Mouse (Mus musculus): ENCODE measurements around the gene Gprc5c. TPM values are rescaled to one million over a fixed set of nuclear protein-coding genes. Genes with fewer than 3 reads are reported as not detected.

The Gprc5c gene
- polyA plus RNA-seq, 1 experiment, result 48.8 TPM

GRCm38 (mm10) chr11:114874226-114875145 lies 23.5 kb downstream of the Gprc5c start:
- H3K9me3 ChIP-seq (replicated peaks; ENCODE audit: control insufficient read depth, insufficient read depth, low read length, poor library complexity, severe bottlenecking), result no peaks in the 10 kb centered on the region
- no peak for TF ChIP-seq EP300 (IDR thresholded peaks at IDR 0.05; ENCODE audit: insufficient read depth, low read depth, low read length)
- TF ChIP-seq CTCF (IDR thresholded peaks at IDR 0.05; ENCODE audit: low read depth, low read length), result no peak
- no peak for TF ChIP-seq POLR2A (IDR thresholded peaks at IDR 0.05; ENCODE audit: insufficient read depth, low read length)
- no peak overlapping the region for H3K4me3 ChIP-seq (ENCODE audit: low read depth, low read length)
- H3K4me1 ChIP-seq (ENCODE audit: control insufficient read depth, insufficient read depth, low read length), result peaks cover 25% of the 10 kb centered on the region
- H3K36me3 ChIP-seq (ENCODE audit: control insufficient read depth, insufficient read depth, low read length, poor library complexity, severe bottlenecking), result no peaks in the 10 kb centered on the region
- no peaks in the 10 kb centered on the region for H3K27me3 ChIP-seq (ENCODE audit: control insufficient read depth, insufficient read depth, low read length, poor library complexity, severe bottlenecking)
- 0 out of 2 replicates have a peak overlapping the region, but pooled peaks have one; percentile 89 for H3K27ac ChIP-seq (ENCODE audit: insufficient read depth, low read length)
- no peak overlapping the region for H3K9ac ChIP-seq (ENCODE audit: low read depth, poor library complexity, severe bottlenecking)

- Histone ChIP-seq H3K27me3 (ENCODE audit: control insufficient read depth, insufficient read depth, low read length, poor library complexity, severe bottlenecking) (no peaks in the 10 kb centered on the region), H3K4me1 (ENCODE audit: control insufficient read depth, insufficient read depth, low read length) (peaks cover 25% of the 10 kb centered on the region), H3K27ac (ENCODE audit: insufficient read depth, low read length) (no peak overlapping the region; the same call in 1 of the 2 replicates), H3K9ac (ENCODE audit: low read depth, poor library complexity, severe bottlenecking) (no peak overlapping the region), H3K4me3 (ENCODE audit: low read depth, low read length) (no peak overlapping the region), H3K9me3 (replicated peaks; ENCODE audit: control insufficient read depth, insufficient read depth, low read length, poor library complexity, severe bottlenecking) (no peaks in the 10 kb centered on the region), H3K36me3 (ENCODE audit: control insufficient read depth, insufficient read depth, low read length, poor library complexity, severe bottlenecking) (no peaks in the 10 kb centered on the region)
- no peak for TF ChIP-seq POLR2A (IDR thresholded peaks at IDR 0.05; ENCODE audit: insufficient read depth, low read length)
- peak; percentile 88 for TF ChIP-seq EP300 (IDR thresholded peaks at IDR 0.05; ENCODE audit: insufficient read depth, low read depth, low read length)
- TF ChIP-seq CTCF (IDR thresholded peaks at IDR 0.05; ENCODE audit: low read depth, low read length), result no peak
Observed at GRCm38 (mm10) chr11:114875301-114875801, 24.4 kb downstream of the Gprc5c start.

- H3K27ac ChIP-seq (ENCODE audit: insufficient read depth, low read length), result no peak overlapping the region
- no peak overlapping the region for H3K4me3 ChIP-seq (ENCODE audit: low read depth, low read length)
- H3K9ac ChIP-seq (ENCODE audit: low read depth, poor library complexity, severe bottlenecking), result no peak overlapping the region
- H3K27me3 ChIP-seq (ENCODE audit: control insufficient read depth, insufficient read depth, low read length, poor library complexity, severe bottlenecking), result no peaks in the 10 kb centered on the region
- TF ChIP-seq EP300 (IDR thresholded peaks at IDR 0.05; ENCODE audit: insufficient read depth, low read depth, low read length) (peak; percentile 68; the same call in 1 of the 2 replicates), POLR2A (IDR thresholded peaks at IDR 0.05; ENCODE audit: insufficient read depth, low read length) (no peak)
- H3K9me3 ChIP-seq (replicated peaks; ENCODE audit: control insufficient read depth, insufficient read depth, low read length, poor library complexity, severe bottlenecking), result no peaks in the 10 kb centered on the region
- peaks cover 25% of the 10 kb centered on the region for H3K4me1 ChIP-seq (ENCODE audit: control insufficient read depth, insufficient read depth, low read length)
- no peaks in the 10 kb centered on the region for H3K36me3 ChIP-seq (ENCODE audit: control insufficient read depth, insufficient read depth, low read length, poor library complexity, severe bottlenecking)
Observed at GRCm38 (mm10) chr11:114876176-114876575, 25.2 kb downstream of the Gprc5c start.

GRCm38 (mm10) chr11:114876621-114877020 lies 25.7 kb downstream of the Gprc5c start:
- H3K27me3 ChIP-seq (ENCODE audit: control insufficient read depth, insufficient read depth, low read length, poor library complexity, severe bottlenecking), result no peaks in the 10 kb centered on the region
- no peaks in the 10 kb centered on the region for H3K9me3 ChIP-seq (replicated peaks; ENCODE audit: control insufficient read depth, insufficient read depth, low read length, poor library complexity, severe bottlenecking)
- no peak overlapping the region for H3K4me3 ChIP-seq (ENCODE audit: low read depth, low read length)
- no peak overlapping the region for H3K9ac ChIP-seq (ENCODE audit: low read depth, poor library complexity, severe bottlenecking)
- TF ChIP-seq EP300 (IDR thresholded peaks at IDR 0.05; ENCODE audit: insufficient read depth, low read depth, low read length) (no peak), POLR2A (IDR thresholded peaks at IDR 0.05; ENCODE audit: insufficient read depth, low read length) (no peak), CTCF (IDR thresholded peaks at IDR 0.05; ENCODE audit: low read depth, low read length) (no peak)
- H3K36me3 ChIP-seq (ENCODE audit: control insufficient read depth, insufficient read depth, low read length, poor library complexity, severe bottlenecking), result no peaks in the 10 kb centered on the region
- peaks cover 25% of the 10 kb centered on the region for H3K4me1 ChIP-seq (ENCODE audit: control insufficient read depth, insufficient read depth, low read length)
- H3K27ac ChIP-seq (ENCODE audit: insufficient read depth, low read length), result no peak overlapping the region

GRCm38 (mm10) chr11:114877145-114877544 lies 26.2 kb downstream of the Gprc5c start:
- Histone ChIP-seq H3K27me3 (ENCODE audit: control insufficient read depth, insufficient read depth, low read length, poor library complexity, severe bottlenecking) (no peaks in the 10 kb centered on the region), H3K4me1 (ENCODE audit: control insufficient read depth, insufficient read depth, low read length) (peaks cover 25% of the 10 kb centered on the region), H3K9ac (ENCODE audit: low read depth, poor library complexity, severe bottlenecking) (no peak overlapping the region), H3K27ac (ENCODE audit: insufficient read depth, low read length) (no peak overlapping the region), H3K36me3 (ENCODE audit: control insufficient read depth, insufficient read depth, low read length, poor library complexity, severe bottlenecking) (no peaks in the 10 kb centered on the region), H3K4me3 (ENCODE audit: low read depth, low read length) (no peak overlapping the region), H3K9me3 (replicated peaks; ENCODE audit: control insufficient read depth, insufficient read depth, low read length, poor library complexity, severe bottlenecking) (no peaks in the 10 kb centered on the region)
- TF ChIP-seq EP300 (IDR thresholded peaks at IDR 0.05; ENCODE audit: insufficient read depth, low read depth, low read length), result no peak
- TF ChIP-seq POLR2A (IDR thresholded peaks at IDR 0.05; ENCODE audit: insufficient read depth, low read length), result no peak
- TF ChIP-seq CTCF (IDR thresholded peaks at IDR 0.05; ENCODE audit: low read depth, low read length), result peak; percentile 41

GRCm38 (mm10) chr11:114879666-114880065 lies 28.7 kb downstream of the Gprc5c start:
- H3K9me3 ChIP-seq (replicated peaks; ENCODE audit: control insufficient read depth, insufficient read depth, low read length, poor library complexity, severe bottlenecking), result no peaks in the 10 kb centered on the region

More at GRCm38 (mm10) chr11:114879666-114880065, 28.7 kb downstream of the Gprc5c start:
- no peaks in the 10 kb centered on the region for H3K27me3 ChIP-seq (ENCODE audit: control insufficient read depth, insufficient read depth, low read length, poor library complexity, severe bottlenecking)
- no peak overlapping the region for H3K4me3 ChIP-seq (ENCODE audit: low read depth, low read length)
- H3K36me3 ChIP-seq (ENCODE audit: control insufficient read depth, insufficient read depth, low read length, poor library complexity, severe bottlenecking), result no peaks in the 10 kb centered on the region
- H3K4me1 ChIP-seq (ENCODE audit: control insufficient read depth, insufficient read depth, low read length), result peaks cover 13% of the 10 kb centered on the region
- H3K27ac ChIP-seq (ENCODE audit: insufficient read depth, low read length), result no peak overlapping the region
- TF ChIP-seq POLR2A (IDR thresholded peaks at IDR 0.05; ENCODE audit: insufficient read depth, low read length), result no peak
- no peak for TF ChIP-seq CTCF (IDR thresholded peaks at IDR 0.05; ENCODE audit: low read depth, low read length)
- TF ChIP-seq EP300 (IDR thresholded peaks at IDR 0.05; ENCODE audit: insufficient read depth, low read depth, low read length), result no peak
- H3K9ac ChIP-seq (ENCODE audit: low read depth, poor library complexity, severe bottlenecking), result no peak overlapping the region
